Mouse (Mus musculus) erythroblast, adult 5-6 weeks (primary cell): ENCODE results near the gene Pdx1. TPM values are rescaled to one million over a fixed set of nuclear protein-coding genes. Genes with fewer than 3 reads are reported as not detected.

ENCODE experiments used
- ATAC-seq: replicated peaks from 2 replicates; pipeline ENCODE4 v1.8.0; 2016; ENCODE audit warnings: moderate number of reproducible peaks, mild to moderate bottlenecking, moderate TSS enrichment, inconsistent platforms; ENCODE audit not compliant: poor library complexity, low FRiP score, severe bottlenecking
- total RNA-seq, 2 experiments: library from RNA; stranded (forward) in 1 of 2; stranded (reverse) in 1 of 2; fragments of 150-400 nt in 1 of 2; fragments of 200-764, 138-1000 nt in 1 of 2; gene quantifications; 2 replicates each; pipeline versions ENCODE4 v1.2.3 to v1.2.4; 2015 to 2017; ENCODE audit warnings: low replicate concordance in 2 of 2

The Pdx1 gene
- total RNA-seq, 2 experiments from 2014 or later: not detected

DNA sequence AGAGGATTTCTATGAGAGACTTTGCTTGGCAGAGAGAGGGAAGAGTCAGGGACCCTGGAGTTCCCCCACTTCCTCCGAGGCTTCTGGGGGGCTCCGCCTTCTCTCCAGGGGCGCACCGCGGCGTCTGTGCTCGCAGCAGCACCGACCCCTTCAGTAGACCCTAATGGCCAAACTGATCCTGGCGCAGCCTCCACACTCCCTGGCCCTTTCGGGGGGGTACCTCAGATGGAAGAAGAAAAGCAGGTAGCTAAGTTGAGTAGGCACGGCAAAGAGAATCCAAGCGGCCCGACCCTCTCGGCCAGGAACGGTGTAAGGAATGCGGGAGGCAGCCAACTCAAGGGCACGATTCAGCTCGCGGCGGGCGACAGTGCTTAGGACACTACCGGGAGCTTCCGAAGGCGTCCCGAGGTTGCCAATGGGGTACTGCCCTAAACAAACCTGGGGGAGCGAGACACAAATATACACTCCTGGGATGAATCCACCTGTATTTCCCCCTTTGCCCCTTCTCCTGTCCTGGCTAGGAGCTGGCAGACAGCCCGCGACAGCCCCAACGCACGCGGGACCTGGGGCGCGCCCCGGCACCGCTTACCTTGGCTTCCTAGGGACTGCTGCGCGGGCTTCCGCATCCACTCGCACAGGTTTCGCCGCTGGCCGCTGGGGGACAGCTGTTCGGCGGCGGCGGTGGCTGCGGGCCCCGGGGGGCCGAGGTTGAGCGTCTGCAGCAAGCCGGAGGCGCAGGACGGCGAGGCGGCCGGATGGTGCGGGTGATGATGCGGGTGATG is 36.3 kb downstream of the Pdx1 start:
- ATAC-seq: no peak

DNA sequence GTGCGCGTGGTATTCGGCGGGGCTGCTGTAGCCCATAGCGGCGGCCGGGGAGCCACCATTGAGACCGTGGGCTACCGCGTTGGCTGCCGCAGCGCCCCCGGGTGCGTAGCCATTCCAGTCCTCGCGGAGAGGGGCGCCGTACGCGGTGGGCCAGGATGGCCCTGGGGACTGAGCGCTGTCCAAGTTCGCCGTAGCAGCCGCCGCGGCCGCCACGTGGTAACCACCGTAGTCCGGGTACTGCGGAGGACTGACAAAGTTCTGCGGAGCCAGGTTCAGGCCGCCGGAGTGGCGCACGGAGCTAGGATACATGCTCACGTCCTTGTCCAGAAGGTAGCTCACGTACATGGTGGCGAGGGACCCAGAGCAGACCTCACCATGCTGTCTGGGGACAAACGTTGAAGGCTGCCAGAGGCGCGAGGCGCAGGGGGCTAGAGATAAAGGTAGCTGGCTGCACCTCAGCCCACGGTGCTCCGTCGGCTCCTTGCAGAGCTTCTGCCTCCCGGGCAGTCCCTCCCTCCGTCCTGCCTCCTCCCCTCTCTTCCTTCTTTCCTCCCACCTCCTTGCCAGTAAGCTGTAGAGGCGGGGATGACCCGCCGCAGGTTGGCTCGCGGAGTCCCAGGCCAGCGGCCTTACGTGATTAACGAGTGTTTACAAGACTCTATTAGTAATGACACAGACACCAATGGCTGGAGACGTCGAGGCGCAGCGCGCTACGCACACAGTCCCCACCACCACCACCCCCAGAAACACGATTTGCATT is 37.1 kb downstream of the Pdx1 start, which contains the start of gene Cdx2:
Cdx2 (minus strand) TSS at position 633 of the 760 bp plus-strand sequence.
- ATAC-seq: no peak

DNA sequence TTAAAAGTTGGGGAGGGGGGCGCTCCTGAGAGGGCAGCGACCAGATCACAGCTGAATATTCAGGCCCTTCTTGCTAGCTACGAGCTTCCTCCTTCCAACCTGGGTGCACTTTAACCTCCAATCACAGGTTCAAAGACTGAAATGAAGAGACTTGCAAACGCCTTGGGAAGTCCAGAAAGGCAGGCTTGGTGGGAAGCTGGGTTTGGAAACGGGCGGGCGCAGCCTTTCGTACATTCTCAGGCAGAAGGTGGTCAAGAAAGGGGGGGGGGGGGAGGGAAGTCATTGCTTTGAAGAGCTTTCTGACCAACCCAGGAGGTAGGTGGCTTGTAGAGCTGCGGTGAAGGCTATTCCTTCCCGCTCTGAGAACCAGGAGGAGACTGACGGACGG is 37.6 kb downstream of the Pdx1 start:
- ATAC-seq: no peak

- no peak for ATAC-seq
These were observed 38.7 kb downstream of the Pdx1 start for GRCm38 (mm10) chr5:147308451-147308850.

GRCm38 (mm10) chr5:147309786-147310185 is 40.0 kb downstream of the Pdx1 start:
- ATAC-seq: no peak

DNA sequence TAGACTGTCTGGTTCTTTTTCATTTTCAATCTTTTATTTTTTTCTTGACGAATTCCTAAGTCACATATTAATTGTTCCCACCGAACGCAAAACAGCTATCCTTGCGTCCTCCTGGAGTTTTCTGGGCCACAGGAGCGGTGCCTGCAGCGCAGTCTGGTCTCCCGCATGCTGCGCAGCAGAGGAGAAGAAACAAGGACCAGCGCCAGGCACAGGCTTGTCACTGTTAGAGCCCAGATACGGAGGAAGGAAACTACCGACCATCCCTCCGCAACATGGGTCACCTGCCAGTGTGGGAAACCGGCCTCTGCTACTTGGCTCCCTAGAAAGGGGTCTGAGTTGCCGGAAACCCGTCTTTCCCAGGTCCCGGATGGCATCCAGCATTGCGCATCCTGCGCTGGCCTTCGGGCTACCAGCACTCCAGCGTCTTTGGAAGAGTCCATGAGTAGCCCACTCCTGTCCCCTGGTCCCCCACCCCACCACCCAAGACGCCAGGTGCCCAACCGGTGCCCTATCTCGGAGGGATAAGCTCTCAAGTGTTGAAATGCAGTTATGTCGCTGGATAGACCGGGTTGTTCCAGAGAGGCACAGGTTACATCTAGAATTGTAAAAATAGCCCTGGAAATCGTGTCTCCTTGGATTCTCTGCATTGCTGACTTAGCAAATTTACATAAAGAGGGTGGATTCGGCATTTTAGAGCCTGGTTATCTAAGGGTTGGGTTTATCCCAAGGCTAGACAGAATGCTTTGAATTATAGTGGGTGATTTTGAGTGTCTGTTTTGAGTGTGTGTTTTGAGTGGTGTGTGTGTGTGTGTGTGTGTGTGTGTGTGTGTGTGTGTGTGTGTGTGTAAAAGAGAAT is 43.3 kb downstream of the Pdx1 start:
- ATAC-seq: no peak

DNA sequence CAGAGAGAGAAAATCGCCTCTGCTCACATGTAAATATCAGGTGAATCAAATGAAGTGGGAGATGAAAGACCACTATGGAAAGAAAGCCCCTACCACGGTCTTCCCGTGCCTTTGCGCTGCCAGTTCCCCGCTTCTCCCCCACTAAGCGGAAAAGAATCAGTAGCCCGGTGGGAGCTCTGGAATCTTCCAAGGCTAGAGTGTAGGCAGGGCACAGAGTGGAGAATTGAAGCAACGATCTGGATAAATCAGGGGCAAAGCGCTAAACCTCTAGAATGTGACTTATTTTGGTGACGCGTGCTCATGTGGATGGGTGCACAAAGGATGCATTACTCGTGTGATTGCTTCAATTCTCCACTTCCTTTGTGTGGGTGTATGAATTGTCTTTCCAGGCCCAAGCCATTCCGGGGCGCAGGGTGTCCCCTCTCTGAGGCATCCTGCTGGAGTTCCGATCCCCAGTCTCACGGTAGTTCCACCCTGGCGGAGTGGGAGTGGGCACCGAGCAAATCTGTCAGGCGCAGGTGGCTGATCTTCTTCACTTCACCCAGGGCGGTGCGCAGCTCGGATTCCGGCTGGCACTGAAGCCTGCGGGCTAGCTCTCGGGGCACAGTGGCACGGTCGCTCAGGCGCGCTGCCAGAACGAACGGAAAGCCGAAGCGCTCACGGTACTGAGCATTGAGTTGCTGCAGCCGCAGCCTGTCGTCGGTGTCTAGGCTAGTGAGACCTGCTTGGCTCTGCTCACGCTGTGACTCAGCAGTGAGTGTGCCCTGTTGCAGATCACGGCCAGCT is 45.1 kb downstream of the Pdx1 start:
- ATAC-seq: no peak

GRCm38 (mm10) chr5:147315432-147316075 is 45.8 kb downstream of the Pdx1 start:
- ATAC-seq: no peak

- no peak for ATAC-seq
These were observed 47.6 kb downstream of the Pdx1 start for GRCm38 (mm10) chr5:147317321-147317720.

DNA sequence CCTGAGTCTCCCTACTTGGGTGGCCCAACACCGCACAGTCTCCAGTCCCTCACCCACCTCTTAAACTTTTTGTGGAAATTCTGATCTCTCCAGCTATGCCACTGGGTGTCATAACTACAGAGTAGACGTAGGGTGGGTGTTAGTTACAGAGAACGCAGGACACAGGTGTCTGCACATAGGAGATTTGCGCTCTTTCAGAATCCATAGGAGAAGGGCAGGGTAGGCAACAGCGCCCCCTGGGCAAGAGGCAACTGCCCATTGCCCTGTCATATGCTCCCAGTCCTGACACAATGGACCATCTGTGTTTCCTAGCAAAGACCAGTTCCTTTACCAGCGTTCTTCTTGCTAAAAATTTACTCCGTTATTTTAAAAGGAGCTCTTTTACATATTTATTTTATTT is 48.2 kb downstream of the Pdx1 start:
- no peak for ATAC-seq

DNA sequence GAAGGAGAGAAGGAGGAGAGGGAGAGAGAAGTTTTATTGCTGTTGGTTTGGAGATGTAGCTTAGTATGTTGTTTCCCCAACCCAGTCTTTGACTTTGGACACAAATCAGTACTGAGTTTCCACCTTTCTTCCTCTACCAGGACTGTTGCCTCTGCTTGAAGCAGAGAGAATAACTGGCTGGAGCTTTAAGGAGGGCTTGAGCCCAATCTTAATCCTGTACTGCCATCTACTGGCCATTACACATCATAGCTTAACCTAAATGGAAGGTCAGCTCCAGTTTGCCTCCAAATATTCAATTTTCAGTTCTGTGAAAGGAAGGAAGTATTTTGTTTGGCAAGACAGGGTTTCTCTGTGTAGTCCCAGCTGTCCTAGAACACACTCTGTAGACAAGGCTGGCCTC is 49.9 kb downstream of the Pdx1 start:
- no peak for ATAC-seq

DNA sequence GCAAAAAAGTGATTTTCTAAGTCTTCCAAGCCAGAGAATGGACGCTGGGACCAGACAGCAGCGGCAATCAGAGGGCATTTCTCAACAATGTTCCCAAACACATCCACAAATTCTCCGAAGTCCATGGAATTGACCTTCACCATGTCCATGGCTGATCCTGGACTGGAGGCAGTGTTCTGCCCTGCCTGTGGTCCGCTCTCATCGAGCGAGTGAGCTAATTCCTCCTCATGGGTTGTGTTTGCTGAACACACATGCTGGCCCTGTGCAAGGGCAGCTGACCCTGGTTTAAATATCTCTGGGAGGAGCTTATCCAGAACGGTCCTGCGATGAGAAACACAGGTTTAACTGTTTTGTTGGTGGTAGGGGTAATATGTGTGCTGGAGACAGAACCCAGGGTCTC is 52.4 kb downstream of the Pdx1 start, which contains the start of gene Urad:
Urad (minus strand) TSS at position 258 of the 400 bp plus-strand sequence.
- no peak for ATAC-seq

DNA sequence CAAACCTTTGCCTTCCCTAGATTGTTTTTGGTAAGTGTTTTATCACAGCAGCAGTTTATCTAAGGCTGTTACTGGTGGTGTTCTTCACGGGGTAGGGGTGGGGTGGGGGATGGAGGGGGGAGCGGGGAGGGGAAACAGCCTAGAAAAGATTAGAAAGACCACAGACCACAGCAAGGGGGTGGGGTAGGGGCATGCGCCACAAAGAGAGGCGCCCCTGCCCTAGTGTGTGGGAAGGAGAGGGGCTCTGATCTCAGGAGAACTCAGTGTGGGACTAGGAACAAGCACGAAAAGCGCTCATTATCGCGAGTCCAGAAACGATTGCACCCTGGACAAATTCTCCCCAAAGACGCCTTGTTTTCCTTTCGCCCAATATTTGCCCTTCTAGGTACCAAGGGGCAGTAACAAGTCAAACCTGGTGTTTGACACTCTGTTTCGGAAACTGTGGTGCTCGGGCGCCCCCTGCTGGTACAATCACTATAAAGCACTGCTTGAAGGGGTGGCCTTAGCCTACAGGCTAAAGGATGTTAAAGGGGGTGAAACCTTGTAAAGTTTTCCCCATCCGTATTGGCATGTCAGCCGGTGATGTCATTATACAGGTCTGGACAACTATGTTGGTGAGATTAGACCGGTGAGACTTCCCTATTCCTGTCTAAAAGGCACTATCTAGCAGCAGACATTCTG is 53.6 kb downstream of the Pdx1 start:
- peak; percentile 69 for ATAC-seq

Other genes starting within 250 kb of the Pdx1 start
- gene Lnx2, start 193.4 kb upstream of the Pdx1 start, total RNA-seq (2015; ENCODE audit: low replicate concordance): 0.84 and 6.5 TPM in 2 replicates
- gene Lnx2, start 193.4 kb upstream of the Pdx1 start, total RNA-seq (2017; ENCODE audit: low replicate concordance): 1.8 and 2.0 TPM in 2 replicates
- 27.9 and 36.6 TPM in 2 replicates for gene Polr1d, start 192.9 kb upstream of the Pdx1 start, total RNA-seq (2015; ENCODE audit: low replicate concordance)
- gene Polr1d, start 192.9 kb upstream of the Pdx1 start, total RNA-seq (2017; ENCODE audit: low replicate concordance): 26.9 and 28.7 TPM in 2 replicates
- not detected in 2 replicates for gene Gsx1, start 81.3 kb upstream of the Pdx1 start, total RNA-seq (2015; ENCODE audit: low replicate concordance)
- gene Gsx1, start 81.3 kb upstream of the Pdx1 start, total RNA-seq (2017; ENCODE audit: low replicate concordance): not detected in 2 replicates
- gene Cdx2, start 37.3 kb downstream of the Pdx1 start, total RNA-seq (2015; ENCODE audit: low replicate concordance): not detected in 2 replicates
- not detected in 2 replicates for gene Cdx2, start 37.3 kb downstream of the Pdx1 start, total RNA-seq (2017; ENCODE audit: low replicate concordance)
- not detected in 2 replicates for gene Urad, start 52.5 kb downstream of the Pdx1 start, total RNA-seq (2015; ENCODE audit: low replicate concordance)
- gene Urad, start 52.5 kb downstream of the Pdx1 start, total RNA-seq (2017; ENCODE audit: low replicate concordance): not detected in 2 replicates
- gene Flt3, start 130.5 kb downstream of the Pdx1 start, total RNA-seq (2015; ENCODE audit: low replicate concordance): 0.84 and 1.9 TPM in 2 replicates
- 2.8 and 4.7 TPM in 2 replicates for gene Flt3, start 130.5 kb downstream of the Pdx1 start, total RNA-seq (2017; ENCODE audit: low replicate concordance)
- gene Pan3, start 160.2 kb downstream of the Pdx1 start, total RNA-seq (2015; ENCODE audit: low replicate concordance): 263 and 430 TPM in 2 replicates
- gene Pan3, start 160.2 kb downstream of the Pdx1 start, total RNA-seq (2017; ENCODE audit: low replicate concordance): 228 and 241 TPM in 2 replicates